Mouse (Mus musculus) thymus, adult 2 months (tissue): Measurements from ENCODE around the gene Prkn.

Experiments
- CTCF ChIP-seq: fragments of 200-500 bp; IDR thresholded peaks from 2 replicates; pipeline ENCODE4 v1.5.1; 2012; ENCODE audit warnings: mild to moderate bottlenecking, control low read depth, low read length, moderate library complexity, borderline replicate concordance; ENCODE audit not compliant: control insufficient read depth, poor library complexity, insufficient read depth; ENCODE audit errors: extremely low read depth
- POLR2A ChIP-seq: fragments of 200-500 bp; IDR thresholded peaks from 2 replicates; pipeline ENCODE4 v1.6.1; 2012; ENCODE audit warnings: mild to moderate bottlenecking, low read length, control low read depth, moderate library complexity; ENCODE audit not compliant: control insufficient read depth, poor library complexity, insufficient read depth; ENCODE audit errors: extremely low read depth

DNA sequence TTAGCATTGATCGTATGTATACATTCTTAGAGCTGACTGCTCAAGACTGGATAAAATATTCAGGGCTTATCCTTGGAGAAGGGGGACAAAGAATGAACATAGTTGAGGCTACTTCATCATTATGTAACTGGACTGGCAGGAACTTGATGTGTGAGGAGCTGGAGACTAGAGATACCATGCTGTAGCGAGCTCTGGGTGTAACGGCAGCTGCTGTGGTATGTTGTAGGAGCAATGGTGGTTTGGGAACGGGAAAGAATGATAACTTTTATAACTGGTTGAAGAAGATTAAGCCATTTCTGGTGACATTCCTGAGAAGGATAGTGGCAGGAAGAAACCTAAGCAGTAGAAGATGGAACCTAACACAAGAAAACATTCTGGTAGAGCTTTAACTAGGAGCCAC lies 675.4 kb downstream of the Prkn start:
- TF ChIP-seq CTCF (no peak), POLR2A (no peak)
